Mouse (Mus musculus) erythroblast, embryonic 14.5 days (primary cell): ENCODE results near the gene Castor1.

Source experiments
- GATA1 ChIP-seq: IDR thresholded peaks from 2 replicates; pipeline ENCODE4 v1.6.1; 2012; ENCODE audit warnings: low read length, inconsistent platforms, mixed read lengths
- TAL1 ChIP-seq: IDR thresholded peaks from 3 replicates; pipeline ENCODE4 v1.6.1; 2012; ENCODE audit warnings: low read length, inconsistent platforms, mixed read lengths

GRCm38 (mm10) chr11:4261969-4262368 lies 43.9 kb downstream of the Castor1 start:
- no peak for TF ChIP-seq GATA1
- TF ChIP-seq TAL1 = no peak
